Mouse (Mus musculus): Measurements from ENCODE around the gene Hdc.

Gene Hdc

DNA sequence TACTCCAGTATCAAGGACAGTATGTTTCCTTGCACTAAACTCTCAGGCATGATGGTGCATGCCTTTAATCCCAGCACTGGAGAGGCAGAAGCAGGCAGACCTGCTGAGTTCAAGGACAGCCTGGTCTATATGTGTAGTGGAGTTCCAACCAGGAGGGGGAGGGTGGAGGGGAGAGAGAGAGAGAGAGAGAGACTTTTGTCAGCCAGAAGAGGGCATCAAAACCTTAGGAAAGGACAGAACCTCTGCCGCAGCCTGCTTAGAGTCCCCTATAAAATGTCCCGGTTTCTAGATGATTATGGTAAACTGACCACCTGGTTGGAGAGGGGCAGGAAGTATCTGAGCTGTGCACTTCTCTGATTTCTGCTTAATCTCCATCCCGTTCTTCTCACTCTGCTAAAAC is 20.1 kb downstream of the Hdc start:
- peak in 1 of 2 experiments; percentile 41 for DNase-seq

- no peak for DNase-seq
These were observed 20.7 kb downstream of the Hdc start for GRCm38 (mm10) chr2:126598359-126598758.

DNA sequence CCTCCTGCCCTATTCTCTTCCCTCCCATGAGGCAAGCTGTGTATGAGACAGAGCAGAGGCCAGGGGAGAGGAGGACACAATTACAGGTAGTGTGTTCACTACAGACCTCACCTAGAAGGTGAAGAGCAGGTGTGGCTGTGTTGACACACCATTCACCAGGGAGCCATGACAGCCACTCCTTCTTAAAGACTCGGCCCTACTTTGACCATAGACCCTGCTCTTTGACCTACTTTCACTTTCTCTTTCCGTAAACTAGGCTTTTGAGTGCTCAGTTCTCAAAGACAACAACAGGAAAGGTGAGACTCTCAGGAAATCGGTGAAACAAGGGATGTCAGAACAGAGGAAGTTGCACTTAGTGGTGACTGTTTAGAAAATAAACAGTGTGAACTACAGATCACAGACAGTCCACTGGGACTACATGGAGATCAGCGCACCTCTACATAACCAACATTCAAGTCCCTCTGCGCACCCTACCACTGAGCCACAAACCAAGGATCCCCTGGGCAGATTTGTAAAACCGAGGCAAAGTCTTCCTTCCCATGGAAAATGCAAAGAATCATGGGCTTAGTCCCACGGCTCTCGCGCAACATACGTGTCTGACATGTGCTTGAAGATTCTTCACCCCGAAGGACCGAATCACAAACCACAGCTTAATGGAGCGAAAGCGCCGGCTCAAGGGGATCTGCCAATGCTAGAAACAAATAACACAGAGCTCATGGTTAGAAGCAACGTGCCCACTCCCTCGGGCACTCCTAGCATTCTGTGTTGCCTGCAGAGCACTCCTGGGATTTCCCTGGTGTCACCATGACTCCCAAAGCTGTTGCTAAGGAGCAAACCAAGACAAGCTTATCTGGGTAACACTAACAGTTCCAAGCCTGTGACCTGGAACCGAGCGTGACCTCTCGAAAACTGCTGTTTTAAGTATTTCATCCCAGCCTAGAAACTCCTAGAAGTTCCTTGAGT is 21.5 kb downstream of the Hdc start:
- no peak for DNase-seq

- DNase-seq, result no peak
These were observed 22.6 kb downstream of the Hdc start for GRCm38 (mm10) chr2:126596347-126597072.

DNA sequence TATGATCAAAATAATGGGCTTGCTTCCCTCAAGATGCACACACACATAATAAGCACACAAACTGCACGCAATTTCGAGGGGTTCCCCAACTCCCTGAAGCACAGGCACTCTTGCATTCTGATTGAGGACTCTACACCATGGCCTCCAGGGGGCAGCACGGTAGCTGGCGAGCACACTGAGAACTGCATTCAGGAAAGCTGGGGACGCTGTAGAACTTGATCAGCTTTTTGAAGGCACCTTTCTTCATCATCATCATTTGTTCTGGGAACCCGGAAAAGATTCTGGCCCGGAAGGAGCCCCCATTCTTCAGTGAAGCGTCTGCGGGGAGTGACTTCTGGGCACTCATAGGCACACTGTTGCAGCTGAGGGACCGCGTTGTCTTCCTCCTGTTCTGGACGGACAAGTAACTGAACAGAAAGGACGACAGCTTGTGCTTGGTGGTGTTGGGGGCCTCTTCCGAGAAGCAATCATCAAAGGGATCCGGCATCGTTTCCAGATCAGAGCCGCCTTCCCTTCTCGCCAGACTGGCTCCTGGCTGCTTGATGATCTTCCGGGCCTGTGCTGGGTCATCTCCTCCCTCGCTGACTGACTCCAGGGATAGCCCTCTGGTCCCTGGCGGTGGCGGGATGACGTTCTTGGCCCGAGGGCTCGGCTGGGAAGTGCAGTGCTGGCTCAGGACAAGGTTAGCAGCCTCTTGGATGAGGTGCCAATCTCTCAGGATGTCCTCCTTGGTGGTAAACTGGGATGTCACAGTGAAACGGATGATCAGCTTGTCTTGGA is 25.1 kb downstream of the Hdc start:
- peak; percentile 82 to 86 for DNase-seq

- DNase-seq, result no peak
These were observed 27.8 kb downstream of the Hdc start for GRCm38 (mm10) chr2:126591304-126591703.

DNA sequence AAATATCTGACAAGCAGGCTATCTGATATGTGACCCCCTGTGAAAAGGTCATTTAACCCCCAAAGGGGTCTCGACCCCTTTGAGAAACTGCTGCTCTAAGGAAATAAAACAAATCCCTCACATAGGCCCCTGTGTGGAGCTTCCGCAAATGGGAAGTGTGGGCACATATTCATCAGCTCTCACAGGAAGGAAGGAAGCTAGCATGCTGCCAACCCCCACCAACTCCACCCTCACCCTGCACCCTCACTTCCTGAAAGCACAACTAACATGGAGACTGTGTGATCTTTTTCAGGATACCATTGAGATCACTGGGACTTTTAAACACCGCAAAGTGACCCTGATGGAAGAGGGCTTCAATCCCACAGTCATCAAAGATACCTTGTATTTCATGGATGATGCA is 31.6 kb downstream of the Hdc start:
- no peak for DNase-seq

GRCm38 (mm10) chr2:126584621-126585369 is 34.3 kb downstream of the Hdc start:
- DNase-seq, result no peak

GRCm38 (mm10) chr2:126583960-126584359 is 35.1 kb downstream of the Hdc start:
- DNase-seq, result no peak

DNA sequence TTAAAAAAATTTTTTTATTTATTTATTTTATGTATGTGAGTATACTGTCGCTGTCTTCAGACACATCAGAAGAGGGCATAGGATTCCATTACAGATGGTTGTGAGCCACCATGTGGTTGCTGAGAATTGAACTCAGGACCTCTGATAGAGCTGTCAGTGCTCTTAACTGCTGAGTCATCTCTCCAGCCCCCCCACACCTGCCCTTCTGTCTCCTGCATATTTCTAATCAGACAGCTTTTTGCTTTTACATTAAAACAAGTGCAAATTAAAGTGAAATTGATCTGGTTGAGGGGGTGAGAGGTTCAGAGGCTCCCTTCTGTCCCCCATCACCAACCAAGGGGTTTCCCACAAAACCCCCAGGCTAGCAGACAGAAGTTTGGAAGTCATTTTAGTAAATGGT is 39.8 kb downstream of the Hdc start:
- no peak for DNase-seq

DNA sequence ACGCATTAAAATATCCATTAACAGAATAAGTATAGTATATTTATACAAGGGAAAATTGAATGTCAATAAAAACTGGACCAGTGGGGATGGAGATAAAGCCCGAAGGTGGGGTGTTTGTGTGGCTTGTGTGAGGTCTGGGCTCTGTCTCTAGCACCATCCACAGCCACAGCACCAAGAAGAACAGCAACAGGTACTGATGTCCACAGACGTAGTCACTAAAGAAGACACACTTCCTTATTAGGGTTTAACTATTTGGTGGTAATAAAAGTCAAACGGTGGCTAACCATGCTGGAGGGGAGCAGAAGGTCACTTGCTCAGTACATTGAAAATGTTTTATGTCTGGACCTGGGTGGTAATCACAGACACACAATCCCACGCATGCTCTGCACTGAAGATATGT is 41.7 kb downstream of the Hdc start:
- no peak for DNase-seq

GRCm38 (mm10) chr2:126575391-126576176 is 43.5 kb downstream of the Hdc start:
- no peak for DNase-seq

- DNase-seq, result no peak
These were observed 46.4 kb downstream of the Hdc start for GRCm38 (mm10) chr2:126572747-126573146.

DNA sequence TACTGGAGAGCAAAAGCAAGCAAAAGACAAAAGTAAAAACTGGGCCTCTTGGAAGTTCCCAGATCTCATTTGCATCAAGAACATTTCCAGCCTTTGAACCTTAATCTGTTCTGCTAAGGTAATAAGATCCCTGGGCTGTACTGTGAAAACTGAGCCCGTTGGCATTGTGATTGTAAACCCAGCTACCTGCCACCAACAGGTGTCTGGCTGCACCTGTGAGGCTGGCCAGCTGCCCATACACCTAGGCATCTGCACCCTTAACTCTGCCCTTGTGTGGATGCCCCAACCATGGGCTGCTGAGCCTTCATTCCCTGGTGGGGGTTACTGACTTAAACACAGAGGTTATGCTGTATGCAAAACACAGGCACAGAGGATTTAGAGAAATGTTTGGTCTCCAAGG is 46.9 kb downstream of the Hdc start:
- no peak for DNase-seq

GRCm38 (mm10) chr2:126563411-126564105 is 55.5 kb downstream of the Hdc start:
- no peak for DNase-seq

DNA sequence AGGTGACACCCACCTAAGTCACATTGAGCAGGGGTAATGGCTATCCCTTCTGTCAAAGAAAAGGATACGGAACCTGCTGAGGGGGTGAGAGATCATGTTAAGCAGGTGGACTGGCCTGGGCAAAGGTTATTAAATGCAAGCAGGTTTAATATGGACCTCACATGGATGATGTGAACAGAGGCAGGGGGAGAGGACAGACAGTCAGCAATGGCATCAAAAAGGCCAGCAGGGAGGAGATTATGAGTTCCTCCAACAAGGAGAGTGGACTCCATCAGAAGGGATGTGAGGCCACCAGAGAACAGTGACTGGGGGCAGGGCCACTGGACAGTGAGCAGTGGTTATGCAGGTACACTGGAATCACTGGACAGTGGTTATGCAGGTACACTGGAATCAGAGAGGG is 59.0 kb downstream of the Hdc start:
- no peak for DNase-seq

DNA sequence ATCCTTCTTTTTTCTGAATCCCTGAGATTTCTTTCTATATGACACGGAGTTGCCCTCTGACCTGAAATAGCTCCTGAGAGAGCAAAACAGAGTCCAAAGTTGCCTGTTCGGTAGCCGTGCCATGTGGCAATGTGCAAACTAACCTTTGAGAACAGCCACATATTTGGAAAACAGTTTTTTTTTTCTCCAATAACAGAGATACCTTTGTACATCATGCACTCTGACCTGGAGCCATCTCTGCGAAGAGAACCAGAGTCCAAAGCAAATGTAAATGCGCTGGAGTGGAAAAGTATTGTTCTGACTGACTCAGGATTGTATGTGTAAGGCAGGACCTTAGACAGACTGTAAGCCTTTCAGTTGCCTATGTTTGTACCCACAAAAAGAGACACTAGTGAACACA is 63.6 kb downstream of the Hdc start:
- DNase-seq, result peak in 1 of 2 experiments; percentile 24

DNA sequence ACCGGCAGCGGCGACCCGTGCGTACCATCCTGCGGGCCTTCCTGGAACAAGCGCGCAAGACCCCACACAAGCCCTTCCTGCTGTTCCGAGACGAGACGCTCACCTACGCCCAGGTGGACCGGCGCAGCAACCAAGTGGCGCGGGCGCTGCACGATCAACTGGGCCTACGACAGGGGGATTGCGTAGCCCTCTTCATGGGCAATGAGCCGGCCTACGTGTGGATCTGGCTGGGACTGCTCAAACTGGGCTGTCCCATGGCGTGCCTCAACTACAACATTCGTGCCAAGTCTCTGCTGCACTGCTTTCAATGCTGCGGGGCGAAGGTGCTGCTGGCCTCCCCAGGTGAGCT is 65.8 kb downstream of the Hdc start:
- DNase-seq, result no peak

GRCm38 (mm10) chr2:126552357-126553290 is 66.5 kb downstream of the Hdc start, which contains the start of gene Slc27a2:
Gene Slc27a2 (plus strand): TSS chr2:126552407.
- DNase-seq, result peak; percentile 64 to 79

- no peak for DNase-seq
These were observed 67.2 kb downstream of the Hdc start for GRCm38 (mm10) chr2:126551896-126552295.

All from kidney, postnatal 4 days (tissue).